Mouse (Mus musculus): ENCODE data around the gene Wars2.

GRCm38 (mm10) chr3:99261986-99262385, 121.1 kb downstream of the Wars2 start:
- TF ChIP-seq ZC3H11A (IDR thresholded peaks at IDR 0.05; ENCODE audit: borderline replicate concordance, low read depth, low read length), result no peak
- no peak for TF ChIP-seq HCFC1 (IDR thresholded peaks at IDR 0.05; ENCODE audit: borderline replicate concordance, insufficient read depth, low read length)
- no peak for TF ChIP-seq ZNF384 (IDR thresholded peaks at IDR 0.05; ENCODE audit: low read depth, low read length)
- TF ChIP-seq MAFK (IDR thresholded peaks at IDR 0.05; ENCODE audit: insufficient read depth, low read depth, low read length), result no peak
- TF ChIP-seq CHD2 (IDR thresholded peaks at IDR 0.05; ENCODE audit: low read depth, low read length), result no peak

Data from ES-E14 (cell line).